Mouse (Mus musculus): ENCODE data around the gene Ppp4c. TPM values are rescaled to one million over a fixed set of nuclear protein-coding genes. Genes with fewer than 3 reads are reported as not detected.

The Ppp4c gene
- polyA plus RNA-seq (2017; shearing (Covaris generic)): 100 to 1,000 TPM; 387 to 443 TPM

DNA sequence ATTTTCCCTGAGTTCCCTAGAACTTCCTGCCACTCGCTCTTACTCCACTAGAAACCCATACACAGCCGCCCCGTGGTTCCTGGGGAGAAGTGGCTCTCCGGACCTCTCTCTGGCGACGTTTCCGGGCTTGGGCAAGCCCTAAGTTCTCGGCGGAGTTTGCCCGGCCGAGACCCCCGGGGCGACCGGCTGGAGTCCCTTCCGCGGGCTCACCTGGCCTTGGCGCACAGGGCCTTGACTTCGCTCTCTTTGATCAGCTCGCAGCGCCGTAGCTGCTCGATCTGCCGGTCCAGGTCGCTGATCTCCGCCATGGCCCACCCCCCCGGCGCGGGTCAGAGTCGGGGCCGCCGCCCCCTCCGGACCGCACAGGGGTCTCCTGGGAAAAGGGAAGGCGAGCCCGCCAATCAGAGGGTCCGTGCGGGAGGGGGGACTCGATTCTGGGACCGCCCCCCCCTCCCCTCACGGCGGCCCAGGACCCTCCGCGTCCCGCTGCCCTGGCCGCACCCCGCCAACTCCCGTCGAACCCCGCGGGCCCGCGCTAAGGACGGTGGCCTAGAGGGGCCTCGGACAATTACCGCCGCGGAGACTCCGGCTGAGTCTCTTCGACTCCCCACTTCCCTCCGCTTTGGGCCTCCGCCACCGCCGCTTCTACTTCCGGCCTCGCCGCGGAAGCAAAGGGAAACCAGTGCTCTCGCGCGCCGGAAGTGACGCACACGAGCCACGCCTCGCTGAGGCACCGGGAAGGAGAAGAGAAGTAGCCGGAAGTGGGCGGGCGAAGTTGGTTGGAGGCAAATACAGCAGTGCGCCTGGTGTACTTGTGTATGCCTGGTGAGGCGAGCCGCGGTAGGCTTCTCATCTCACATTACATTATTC, at the start of gene Ppp4c:
Gene Ppp4c (minus strand): TSS at position 646 of the 870 bp plus-strand sequence.

DNA sequence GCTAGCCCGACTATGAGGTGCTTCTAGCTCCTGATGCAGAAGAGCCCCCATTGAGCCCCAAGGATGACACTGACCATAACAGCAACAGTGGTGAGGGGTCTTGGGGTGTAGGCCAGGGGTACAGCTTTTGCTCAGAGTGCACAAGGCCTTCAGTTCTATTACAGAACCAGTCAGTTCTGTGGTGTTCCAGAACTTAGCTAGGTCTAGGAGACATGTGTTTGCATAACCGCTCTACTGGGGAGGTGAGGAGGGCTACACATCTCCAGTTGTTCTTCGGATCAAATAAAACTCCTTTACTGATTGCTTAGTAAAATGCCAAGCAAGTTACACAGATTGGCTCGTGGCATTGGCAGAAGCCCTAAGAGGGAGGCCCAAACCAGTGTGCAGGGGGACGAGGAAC, 39.2 kb upstream of the Ppp4c start, which contains the start of gene 4930451I11Rik:
Gene 4930451I11Rik (minus strand): TSS at position 101 of the 400 bp plus-strand sequence.

DNA sequence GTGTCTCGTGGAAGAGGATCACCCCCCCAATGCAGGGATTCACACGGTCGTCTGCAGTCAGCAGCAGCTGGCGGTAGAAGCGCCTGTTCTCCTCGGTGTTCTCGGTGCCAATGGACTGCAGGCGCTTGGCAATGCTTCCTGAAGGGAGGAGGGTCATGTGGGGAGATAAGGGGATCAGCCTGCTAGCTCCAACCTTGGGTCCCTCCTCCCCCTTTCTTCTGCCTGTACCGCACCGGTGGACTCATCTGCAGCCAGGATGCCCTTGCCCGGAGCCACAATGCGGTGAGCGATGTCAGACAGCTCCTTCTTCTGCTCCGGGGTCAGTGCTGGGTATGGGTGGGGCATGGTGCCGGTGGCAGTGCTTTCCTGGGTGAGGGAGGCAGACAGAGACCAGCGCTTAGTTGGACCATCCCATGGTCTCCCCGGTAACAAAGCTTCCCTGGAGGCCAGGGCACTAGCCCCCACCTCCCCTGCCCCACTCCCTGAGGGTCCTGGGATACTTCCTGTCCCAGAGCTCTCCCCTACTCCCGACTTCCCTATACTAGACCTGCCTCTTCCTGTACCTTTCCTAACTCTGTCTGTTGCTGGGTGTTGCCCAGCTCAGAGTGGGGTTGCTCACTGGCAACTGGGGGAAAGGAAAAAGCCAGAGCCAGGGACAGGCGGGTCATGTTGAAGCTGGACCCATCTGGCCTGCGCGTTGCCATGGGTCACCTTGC, 5.3 kb upstream of the Ppp4c start, which contains the start of gene Fam57b:
Gene Fam57b (plus strand): TSS at position 258 of the 716 bp plus-strand sequence.

DNA sequence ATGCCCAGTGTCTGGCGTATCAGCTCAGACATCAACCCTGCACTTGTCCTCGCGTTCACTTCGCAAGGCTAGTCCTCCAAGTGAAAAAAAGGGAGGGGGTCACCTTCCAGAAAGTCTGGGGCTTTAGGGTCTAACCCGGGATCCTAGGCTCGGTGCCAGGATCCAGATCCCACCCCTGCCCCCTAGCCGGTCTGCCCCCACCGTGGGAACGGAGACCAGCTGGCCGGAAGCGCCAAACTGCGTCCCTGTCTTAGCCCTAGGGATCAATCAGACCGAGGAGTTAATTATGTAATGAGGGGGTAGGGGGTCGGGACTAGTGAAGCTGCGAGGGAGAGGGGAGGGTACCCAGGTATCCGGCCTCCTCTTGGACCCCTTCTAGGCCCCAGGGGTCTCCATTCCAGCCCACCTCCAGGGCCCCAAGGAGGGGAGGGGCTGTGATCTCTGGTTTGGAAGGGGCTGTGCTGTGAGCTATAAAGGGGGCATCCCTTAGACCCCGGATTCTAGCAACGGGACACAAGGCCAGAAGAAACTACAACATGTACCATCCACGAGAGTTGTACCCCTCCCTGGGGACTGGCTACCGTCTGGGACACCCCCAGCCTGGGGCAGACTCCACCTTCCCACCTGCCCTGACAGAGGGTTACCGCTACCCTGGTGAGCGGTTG, 11.2 kb downstream of the Ppp4c start, which contains the start of gene Tbx6:
Gene Tbx6 (plus strand): TSS at position 513 of the 665 bp plus-strand sequence.

DNA sequence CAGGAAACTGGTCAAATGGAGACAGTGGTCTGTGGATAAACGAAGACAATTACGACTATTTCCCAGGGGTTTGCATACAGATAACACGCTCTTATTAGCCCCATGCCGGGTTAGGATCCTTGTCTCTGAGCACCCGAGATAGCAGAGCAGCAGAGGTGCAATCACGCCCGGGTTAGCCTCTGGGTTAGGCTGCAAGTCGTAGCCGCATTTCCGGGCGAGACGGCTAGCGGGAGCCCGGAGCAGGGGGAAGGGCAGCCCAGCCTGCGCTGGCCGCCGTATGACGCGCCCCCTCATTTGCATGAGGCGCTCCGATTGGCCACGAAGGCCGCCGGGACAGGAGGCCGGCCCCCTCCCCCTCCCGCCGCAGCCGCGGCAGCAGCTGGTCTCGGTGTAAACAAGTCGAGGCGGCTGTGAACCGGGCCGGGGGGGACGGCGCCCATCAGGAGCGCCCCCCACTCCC, 15.7 kb downstream of the Ppp4c start, which contains the start of gene Ypel3:
Gene Ypel3 (plus strand): TSS at position 358 of the 460 bp plus-strand sequence.

DNA sequence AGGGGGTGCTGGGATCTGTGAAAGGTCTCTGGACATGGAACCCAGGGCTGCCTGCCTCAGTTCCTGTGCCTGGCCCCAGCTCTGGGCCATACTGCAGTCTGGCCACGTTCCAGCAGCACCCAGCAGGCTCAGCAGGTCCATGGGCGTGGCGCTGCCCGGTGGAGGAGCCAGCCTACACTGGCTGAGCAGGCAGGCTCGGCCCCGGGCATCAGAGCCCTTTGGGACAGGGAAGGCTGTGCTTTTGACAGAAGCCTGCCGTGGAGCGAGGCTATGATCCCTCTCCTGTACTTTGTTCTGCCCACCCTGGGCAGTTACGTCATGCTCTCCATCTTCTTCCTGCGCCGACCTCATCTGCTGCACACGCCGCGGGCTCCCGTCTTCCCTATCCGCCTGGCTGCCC, 26.1 kb downstream of the Ppp4c start, which contains the start of gene Gdpd3:
Gene Gdpd3 (plus strand): TSS at position 134 of the 400 bp plus-strand sequence.

DNA sequence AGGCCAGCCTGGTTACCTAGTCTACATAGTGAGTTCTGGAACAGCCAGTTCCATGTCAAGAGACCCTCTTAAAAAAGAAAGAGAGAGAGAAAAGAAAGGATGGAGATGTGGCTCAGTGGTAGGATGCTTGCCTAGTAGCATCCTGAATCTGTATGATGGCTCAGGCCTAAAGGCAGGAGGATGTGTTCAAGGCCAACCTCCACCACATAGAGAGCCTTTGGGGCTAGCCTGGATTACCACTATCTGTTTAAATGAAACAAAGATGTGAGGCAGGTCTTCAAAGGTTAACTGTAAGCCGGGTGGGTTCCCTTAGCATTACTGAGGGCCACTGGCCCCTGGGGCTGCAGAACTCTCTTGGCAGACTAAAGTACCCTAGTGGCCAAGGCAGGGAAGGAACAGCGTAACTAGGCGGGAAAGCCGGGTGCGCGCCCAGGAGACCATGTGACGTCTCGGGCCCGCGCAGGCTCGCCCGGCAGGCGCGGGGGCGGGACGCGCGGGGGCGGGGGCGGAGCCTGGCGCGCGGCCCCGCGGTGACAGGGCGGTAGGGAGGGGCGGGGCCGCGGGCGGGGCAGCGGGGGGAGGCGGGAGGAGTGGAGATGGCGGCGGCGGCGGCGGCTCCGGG, 33.1 kb downstream of the Ppp4c start, which contains the start of gene Mapk3:
Gene Mapk3 (plus strand): TSS at position 552 of the 622 bp plus-strand sequence.

Other genes starting within 250 kb of the Ppp4c start
- gene Eif3c, start 226.1 kb downstream of the Ppp4c start, polyA plus RNA-seq (2017; shearing (Covaris generic)): 100 to 1,000 TPM; 180 to 184 TPM
- 1 to 10 TPM in 1 of 2 experiments, under 1 TPM in 1; 0.98 to 4.1 TPM for gene Apobr, start 207.6 kb downstream of the Ppp4c start, polyA plus RNA-seq (2017; shearing (Covaris generic))
- gene Cln3, start 206.7 kb downstream of the Ppp4c start, polyA plus RNA-seq (2017; shearing (Covaris generic)): 100 to 1,000 TPM in 1 of 2 experiments, 10 to 100 TPM in 1; 50.3 to 115 TPM
- under 1 TPM in 1 of 2 experiments, not detected in 1; 0.17 TPM for gene Il27, start 197.6 kb downstream of the Ppp4c start, polyA plus RNA-seq (2017; shearing (Covaris generic))
- 1 to 10 TPM in 1 of 2 experiments, not detected in 1; 1.3 TPM for gene Nupr1, start 161.6 kb downstream of the Ppp4c start, polyA plus RNA-seq (2017; shearing (Covaris generic))
- gene Sgf29, start 143.2 kb downstream of the Ppp4c start, polyA plus RNA-seq (2017; shearing (Covaris generic)): 10 to 100 TPM; 83.9 to 89.3 TPM
- gene Sult1a1, start 116.1 kb downstream of the Ppp4c start, polyA plus RNA-seq (2017; shearing (Covaris generic)): 1 to 10 TPM in 1 of 2 experiments, under 1 TPM in 1; 0.76 to 1.8 TPM
- gene Bola2, start 97.1 kb downstream of the Ppp4c start, polyA plus RNA-seq (2017; shearing (Covaris generic)): 100 to 1,000 TPM; 111 to 133 TPM
- 10 to 100 TPM in 1 of 2 experiments, 1 to 10 TPM in 1; 7.1 to 13.5 TPM for gene Slx1b, start 96.7 kb downstream of the Ppp4c start, polyA plus RNA-seq (2017; shearing (Covaris generic))
- gene Coro1a, start 84.7 kb downstream of the Ppp4c start, polyA plus RNA-seq (2017; shearing (Covaris generic)): 1,000 to 10,000 TPM; 3,096 to 3,488 TPM
- 10 to 100 TPM; 30.7 to 33.6 TPM for gene Mapk3, start 32.9 kb downstream of the Ppp4c start, polyA plus RNA-seq (2017; shearing (Covaris generic))
- 1 to 10 TPM in 1 of 2 experiments, under 1 TPM in 1; 0.94 to 3.4 TPM for gene Gdpd3, start 26.2 kb downstream of the Ppp4c start, polyA plus RNA-seq (2017; shearing (Covaris generic))
- 100 to 1,000 TPM; 529 to 591 TPM for gene Ypel3, start 15.5 kb downstream of the Ppp4c start, polyA plus RNA-seq (2017; shearing (Covaris generic))
- gene Tbx6, start 11.0 kb downstream of the Ppp4c start, polyA plus RNA-seq (2017; shearing (Covaris generic)): 1 to 10 TPM; 1.9 to 4.1 TPM
- gene Fam57b, start 5.2 kb upstream of the Ppp4c start, polyA plus RNA-seq (2017; shearing (Covaris generic)): not detected
- gene 4930451I11Rik, start 39.1 kb upstream of the Ppp4c start, polyA plus RNA-seq (2017; shearing (Covaris generic)): not detected
- gene Doc2a, start 54.9 kb upstream of the Ppp4c start, polyA plus RNA-seq (2017; shearing (Covaris generic)): not detected
- gene Hirip3, start 69.5 kb upstream of the Ppp4c start, polyA plus RNA-seq (2017; shearing (Covaris generic)): 10 to 100 TPM; 10.5 to 16.6 TPM
- gene Ino80e, start 69.9 kb upstream of the Ppp4c start, polyA plus RNA-seq (2017; shearing (Covaris generic)): 10 to 100 TPM; 83.5 to 86.5 TPM
- gene Taok2, start 92.2 kb upstream of the Ppp4c start, polyA plus RNA-seq (2017; shearing (Covaris generic)): 10 to 100 TPM; 37.1 to 39.0 TPM
- 10 to 100 TPM; 42.2 to 49.8 TPM for gene Tmem219, start 130.4 kb upstream of the Ppp4c start, polyA plus RNA-seq (2017; shearing (Covaris generic))
- 10 to 100 TPM; 32.0 to 38.0 TPM for gene Kctd13, start 136.4 kb upstream of the Ppp4c start, polyA plus RNA-seq (2017; shearing (Covaris generic))
- gene Asphd1, start 157.1 kb upstream of the Ppp4c start, polyA plus RNA-seq (2017; shearing (Covaris generic)): under 1 TPM in 1 of 2 experiments, not detected in 1; 0.21 TPM
- under 1 TPM; 0.34 to 0.62 TPM for gene Sez6l2, start 158.1 kb upstream of the Ppp4c start, polyA plus RNA-seq (2017; shearing (Covaris generic))
- gene Cdipt, start 183.4 kb upstream of the Ppp4c start, polyA plus RNA-seq (2017; shearing (Covaris generic)): 100 to 1,000 TPM; 176 to 321 TPM
- gene Cdiptos, start 183.6 kb upstream of the Ppp4c start, polyA plus RNA-seq (2017; shearing (Covaris generic)): 1 to 10 TPM in 1 of 2 experiments, under 1 TPM in 1; 0.64 to 2.0 TPM
- 10 to 100 TPM; 19.5 to 57.5 TPM for gene Mvp, start 222.1 kb upstream of the Ppp4c start, polyA plus RNA-seq (2017; shearing (Covaris generic))
- gene Pagr1b, start 224.0 kb upstream of the Ppp4c start, polyA plus RNA-seq (2017; shearing (Covaris generic)): 1 to 10 TPM in 1 of 2 experiments, under 1 TPM in 1; 0.54 to 1.7 TPM
- gene Pagr1a, start 224.9 kb upstream of the Ppp4c start, polyA plus RNA-seq (2017; shearing (Covaris generic)): 100 to 1,000 TPM in 1 of 2 experiments, 10 to 100 TPM in 1; 99.8 to 119 TPM
- gene Gm42742, start 228.6 kb upstream of the Ppp4c start, polyA plus RNA-seq (2017; shearing (Covaris generic)): 10 to 100 TPM; 31.2 to 33.4 TPM
- 1 to 10 TPM; 6.4 to 8.6 TPM for gene Prrt2, start 228.7 kb upstream of the Ppp4c start, polyA plus RNA-seq (2017; shearing (Covaris generic))
- gene Maz, start 234.5 kb upstream of the Ppp4c start, polyA plus RNA-seq (2017; shearing (Covaris generic)): 100 to 1,000 TPM; 117 to 145 TPM
- 10 to 100 TPM; 20.0 to 37.5 TPM for gene Kif22, start 250.0 kb upstream of the Ppp4c start, polyA plus RNA-seq (2017; shearing (Covaris generic))

All from activated CD4-positive, CD25-positive, alpha-beta regulatory T cell (primary cell).